Mouse (Mus musculus): ENCODE measurements around the gene Meis1.

Gene Meis1

GRCm38 (mm10) chr11:18948600-18949295 is 70.0 kb downstream of the Meis1 start:
- 90% methylated on average over 13 of the region's 13 CpGs for WGBS

- WGBS: 84% methylated on average over 3 of the region's 3 CpGs
These were observed 71.4 kb downstream of the Meis1 start for GRCm38 (mm10) chr11:18947434-18947833.

DNA sequence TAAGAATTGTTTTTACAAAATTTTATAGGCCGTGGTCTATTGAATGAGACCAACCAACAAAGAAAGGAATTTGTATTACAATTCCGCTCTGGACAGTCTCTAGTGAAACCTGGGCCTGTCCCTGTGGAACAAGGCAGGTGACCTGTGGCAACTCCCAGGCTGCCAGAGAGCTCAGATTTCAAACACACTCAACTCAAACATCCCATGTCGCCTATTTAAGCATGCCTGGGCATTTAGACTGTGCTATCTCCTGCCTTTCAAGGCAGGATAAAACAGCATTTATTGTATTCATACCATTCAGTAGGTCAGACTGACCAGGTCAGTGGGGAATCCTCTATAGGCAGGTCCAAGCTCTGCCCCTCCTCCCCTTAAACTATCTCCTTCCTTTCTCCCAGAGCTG is 73.0 kb downstream of the Meis1 start:
- WGBS: 88% methylated on average over 3 of the region's 3 CpGs

GRCm38 (mm10) chr11:18944972-18945625 is 73.7 kb downstream of the Meis1 start:
- 87% methylated on average over 14 of the region's 14 CpGs for WGBS

DNA sequence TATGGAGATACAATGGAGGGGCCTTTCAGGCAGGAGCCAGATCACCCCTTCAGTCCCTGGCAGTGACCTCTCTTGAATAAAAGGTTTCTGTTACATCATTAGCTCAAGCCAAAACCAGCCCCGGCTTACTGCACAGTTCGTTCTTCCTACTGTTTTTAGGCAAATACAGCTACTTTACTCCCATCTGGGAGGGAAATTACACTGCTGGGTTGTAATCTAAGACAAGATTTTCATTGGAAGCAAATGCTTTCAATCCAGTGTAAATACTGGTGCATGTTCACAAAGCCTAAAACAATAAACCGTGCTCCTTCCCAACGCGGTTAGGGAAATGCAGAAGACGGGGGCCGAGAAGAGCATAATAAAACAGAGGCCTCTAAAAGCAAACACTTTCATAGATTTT is 74.6 kb downstream of the Meis1 start:
- 73% methylated on average over 7 of the region's 7 CpGs for WGBS

GRCm38 (mm10) chr11:18942990-18943389 is 75.8 kb downstream of the Meis1 start:
- 79% methylated on average over 2 of the region's 2 CpGs for WGBS

GRCm38 (mm10) chr11:18940916-18941315 is 77.9 kb downstream of the Meis1 start:
- 45% methylated on average over 4 of the region's 4 CpGs for WGBS

GRCm38 (mm10) chr11:18934921-18935320 is 83.9 kb downstream of the Meis1 start:
- 77% methylated on average over 6 of the region's 6 CpGs for WGBS

GRCm38 (mm10) chr11:18931001-18931874 is 87.5 kb downstream of the Meis1 start:
- 74% methylated on average over 15 of the region's 15 CpGs for WGBS

GRCm38 (mm10) chr11:18929779-18930728 is 88.7 kb downstream of the Meis1 start:
- 75% methylated on average over 17 of the region's 17 CpGs for WGBS

- WGBS: 31% methylated on average over 1 of the region's 1 CpGs
These were observed 91.4 kb downstream of the Meis1 start for GRCm38 (mm10) chr11:18927351-18927750.

DNA sequence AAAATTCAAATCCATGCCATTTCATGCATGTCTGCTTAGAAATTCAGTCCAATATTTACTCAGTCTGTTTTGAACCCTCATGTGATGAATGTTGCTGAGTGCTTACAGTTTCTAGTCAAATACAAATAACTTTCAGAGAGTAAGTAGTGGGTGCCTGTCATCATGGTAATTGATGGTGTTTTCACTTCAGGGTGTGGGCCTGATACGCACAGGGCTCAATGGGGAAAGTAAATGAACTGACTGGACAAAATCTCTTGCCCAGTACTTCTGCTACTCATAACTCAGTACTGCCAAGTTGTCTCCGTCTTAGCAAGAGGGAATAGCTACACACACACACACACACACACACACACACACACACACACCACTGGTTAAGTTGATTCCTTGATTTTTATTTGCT is 92.0 kb downstream of the Meis1 start:
- WGBS: 93% methylated on average over 2 of the region's 2 CpGs

- 71% methylated on average over 2 of the region's 2 CpGs for WGBS
These were observed 94.0 kb downstream of the Meis1 start for GRCm38 (mm10) chr11:18924583-18925334.

DNA sequence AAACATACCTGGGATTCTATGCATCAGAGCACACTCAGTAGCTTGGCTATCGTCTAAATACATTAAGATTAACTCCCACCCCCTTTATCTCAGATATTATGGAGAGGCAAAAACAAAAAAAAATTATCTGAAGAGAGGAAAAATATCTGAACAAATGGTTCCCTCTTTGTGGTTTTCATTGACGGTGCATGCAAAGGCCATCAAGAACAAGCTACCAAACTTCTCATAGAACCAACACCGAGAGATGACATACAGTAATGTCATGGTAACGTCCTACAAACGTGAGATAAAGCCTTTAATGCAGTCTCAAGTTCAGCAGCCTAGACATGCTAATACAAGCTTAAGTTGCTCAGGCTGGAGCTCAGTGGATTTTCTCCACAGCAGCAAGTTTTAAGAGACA is 95.5 kb downstream of the Meis1 start:
- WGBS: 94% methylated on average over 5 of the region's 5 CpGs

DNA sequence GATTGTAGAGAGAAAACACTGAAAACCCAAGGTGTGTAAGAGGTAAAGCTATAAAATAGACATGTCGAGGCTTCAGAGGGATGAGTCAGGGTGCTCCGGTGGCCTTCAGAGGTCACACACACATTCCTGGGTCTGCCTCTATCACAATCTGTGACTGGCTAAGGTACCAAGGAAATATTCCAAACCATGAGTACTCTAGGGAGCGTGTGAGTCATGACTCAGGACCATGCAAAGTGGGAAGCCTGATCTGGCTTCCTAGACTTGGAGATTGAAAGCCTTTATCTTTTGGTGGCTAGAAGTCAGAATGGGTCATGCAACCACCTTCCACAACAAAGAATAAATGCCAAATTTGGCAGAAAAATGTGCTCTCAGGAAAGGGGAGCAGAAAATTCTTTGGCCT is 98.1 kb downstream of the Meis1 start:
- WGBS: 95% methylated on average over 3 of the region's 3 CpGs

GRCm38 (mm10) chr11:18919162-18919762 is 99.5 kb downstream of the Meis1 start:
- 81% methylated on average over 3 of the region's 3 CpGs for WGBS

DNA sequence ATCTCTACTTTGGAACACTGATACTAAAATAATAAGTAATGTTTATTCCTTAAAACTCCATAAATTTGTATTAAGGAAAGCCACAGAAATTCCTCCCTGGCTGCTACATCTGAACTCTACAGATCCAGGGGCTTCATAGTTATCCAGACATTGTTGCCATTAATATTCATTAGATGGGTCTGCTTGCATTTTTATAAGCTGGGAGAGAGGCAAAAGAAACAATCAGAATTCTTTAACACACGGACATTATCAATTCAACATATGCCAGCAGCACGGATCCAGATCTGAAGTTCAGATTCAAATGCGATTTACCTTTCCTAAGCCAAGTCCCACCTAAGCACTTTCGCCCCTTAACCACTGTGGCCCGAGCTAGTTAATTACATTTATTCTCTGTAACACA is 100.9 kb downstream of the Meis1 start:
- 60% methylated on average over 5 of the region's 5 CpGs for WGBS

GRCm38 (mm10) chr11:18913251-18913650 is 105.5 kb downstream of the Meis1 start:
- WGBS: 59% methylated on average over 1 of the region's 1 CpGs

DNA sequence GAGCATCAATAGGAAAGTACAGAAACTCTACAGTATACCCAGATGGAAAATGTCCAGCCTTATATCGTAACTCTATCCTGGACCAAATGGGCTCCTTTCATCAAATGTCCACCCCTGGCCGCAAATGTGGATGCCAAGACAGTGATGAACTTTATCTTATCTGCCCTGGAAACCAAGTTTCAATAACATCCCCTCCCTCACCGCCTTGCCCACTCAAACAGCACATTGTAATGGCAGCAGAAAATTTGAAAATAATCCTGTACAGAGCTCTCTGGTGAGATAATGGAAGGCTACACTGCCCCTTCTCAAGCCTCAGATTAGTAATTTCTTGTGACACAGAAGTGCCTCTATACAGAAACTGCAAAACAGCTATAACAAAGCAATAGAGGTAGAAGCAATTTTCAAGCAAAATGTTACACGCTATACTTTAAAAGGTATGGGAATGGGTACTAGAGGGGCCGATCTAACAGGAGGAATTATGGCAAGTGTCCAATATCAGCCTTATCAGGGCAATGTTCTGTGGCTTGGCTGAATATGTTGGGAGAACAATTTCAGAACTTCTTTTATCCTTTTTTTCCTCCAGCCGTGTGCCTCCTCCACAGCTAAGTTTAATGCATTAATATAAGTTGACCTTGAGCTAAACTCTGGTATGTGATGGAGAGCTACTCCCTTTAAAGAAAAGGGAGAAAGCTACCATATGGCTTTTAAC is 106.3 kb downstream of the Meis1 start:
- WGBS: 76% methylated on average over 6 of the region's 6 CpGs

GRCm38 (mm10) chr11:18906866-18907265 is 111.9 kb downstream of the Meis1 start:
- WGBS: 81% methylated on average over 3 of the region's 3 CpGs

Data from cerebral cortex, adult 2 months (tissue).